Mouse (Mus musculus) cerebellum, adult 9-11 months (tissue): ENCODE measurements around the gene Ubxn11.

Experiments used
- DNase-seq: peaks from one replicate; pipeline ENCODE4 v3.0.0; 2022

Gene Ubxn11

GRCm38 (mm10) chr4:134091225-134091529 is 11.2 kb upstream of the Ubxn11 start:
- no peak for DNase-seq

GRCm38 (mm10) chr4:134092382-134093288 is 9.7 kb upstream of the Ubxn11 start:
- no peak for DNase-seq

- no peak for DNase-seq
Measured at GRCm38 (mm10) chr4:134094004-134094564, 8.3 kb upstream of the Ubxn11 start.

- no peak for DNase-seq
Measured at GRCm38 (mm10) chr4:134094923-134095547, 7.3 kb upstream of the Ubxn11 start, which contains the start of gene Cd52. Gene Cd52 (minus strand): TSS chr4:134095082.

GRCm38 (mm10) chr4:134096120-134096519 is 6.2 kb upstream of the Ubxn11 start:
- DNase-seq, result no peak

DNA sequence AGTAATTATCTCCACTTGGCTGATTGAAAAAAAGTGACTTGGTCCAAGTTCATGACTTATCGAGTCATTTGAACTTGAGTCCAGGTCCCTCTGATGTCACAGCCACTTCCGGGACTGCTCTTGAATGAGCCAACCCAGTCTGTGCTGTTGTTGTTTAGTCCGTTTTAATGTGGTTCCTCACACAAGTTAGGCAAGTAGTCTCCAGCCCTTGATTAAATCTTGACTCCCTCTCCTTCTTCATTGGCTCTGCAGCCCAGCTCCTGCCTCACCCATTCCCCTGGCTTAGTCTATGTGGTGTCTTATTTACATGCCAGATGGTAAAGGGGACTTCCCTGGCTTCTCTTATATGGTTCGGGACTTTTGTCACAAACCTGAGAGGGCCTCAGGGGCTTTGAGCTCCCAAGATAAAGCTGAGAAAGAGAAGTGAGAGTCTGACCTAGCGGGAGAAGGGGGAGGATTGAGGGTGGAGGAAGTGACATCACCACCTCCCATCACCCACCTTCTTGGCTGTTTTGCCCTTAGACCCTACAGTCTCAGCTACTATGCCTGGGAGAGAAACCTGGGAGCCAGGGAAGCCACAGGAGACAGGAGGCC is 5.3 kb upstream of the Ubxn11 start:
- no peak for DNase-seq

DNA sequence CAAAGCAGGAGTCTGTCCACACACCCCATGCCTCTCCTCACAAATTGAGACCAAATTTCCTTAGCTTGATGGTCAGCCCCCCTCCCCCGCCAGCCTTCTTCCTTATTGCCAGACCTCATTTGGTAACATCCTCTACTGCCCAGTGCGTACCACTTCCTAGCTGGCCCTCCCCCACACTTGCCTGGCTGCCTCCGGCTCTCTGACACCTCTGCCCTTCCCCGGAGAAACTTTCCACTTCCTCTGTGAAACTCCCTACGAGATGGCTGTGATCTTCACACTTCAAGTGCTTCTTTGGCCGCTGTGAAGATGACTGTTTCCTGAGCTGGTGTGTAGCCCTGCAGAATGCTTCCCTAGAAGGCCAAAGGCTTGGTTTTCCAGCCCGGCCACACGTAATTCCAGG is 3.7 kb upstream of the Ubxn11 start:
- no peak for DNase-seq

GRCm38 (mm10) chr4:134100245-134100644 is 2.1 kb upstream of the Ubxn11 start:
- no peak for DNase-seq

- no peak for DNase-seq
Measured at GRCm38 (mm10) chr4:134102742-134103119, 361 bp downstream of the Ubxn11 start.

DNA sequence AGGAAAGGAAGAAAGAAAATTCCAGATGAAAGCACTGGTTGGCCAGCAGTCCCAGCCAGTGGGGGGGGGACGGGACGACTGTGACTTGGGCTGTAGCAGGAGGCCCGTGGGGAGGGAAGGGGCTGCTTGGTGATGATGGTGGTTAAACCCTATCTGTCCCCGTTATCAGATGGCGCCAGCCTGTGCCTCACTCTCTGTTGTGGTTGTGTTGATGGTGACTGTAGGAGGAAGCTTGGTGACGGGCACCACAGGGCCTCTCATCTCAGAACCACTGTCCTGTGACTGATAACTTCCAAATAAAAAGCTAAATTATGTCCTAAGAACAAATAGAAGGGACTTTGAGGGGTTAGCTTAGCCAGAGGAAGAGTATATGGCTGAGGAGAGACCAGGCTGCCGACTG is 3.7 kb downstream of the Ubxn11 start:
- DNase-seq, result no peak

DNA sequence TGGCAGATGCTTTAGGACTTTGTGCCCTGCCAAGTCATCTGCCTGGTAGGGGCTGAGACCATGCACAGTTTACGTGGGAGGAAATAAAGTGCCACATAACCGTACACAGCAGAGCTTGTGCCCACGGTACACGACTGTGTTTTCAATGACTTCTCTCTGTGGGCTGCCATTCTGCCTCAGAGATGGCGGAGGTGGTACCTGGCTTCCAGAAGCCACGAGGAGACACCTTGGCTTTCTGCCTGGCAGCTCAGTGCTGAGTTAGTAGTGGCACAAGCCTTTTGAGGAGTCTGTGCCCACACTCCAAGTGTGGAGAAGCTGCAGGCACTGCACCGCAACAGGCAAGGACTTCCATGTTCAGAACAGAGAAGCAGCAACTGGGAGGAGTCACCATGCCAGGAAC is 5.4 kb downstream of the Ubxn11 start:
- DNase-seq, result no peak

- no peak for DNase-seq
Measured at GRCm38 (mm10) chr4:134108196-134108595, 5.8 kb downstream of the Ubxn11 start.

GRCm38 (mm10) chr4:134110653-134111052 is 8.3 kb downstream of the Ubxn11 start:
- DNase-seq, result no peak

GRCm38 (mm10) chr4:134112403-134112802 is 10.0 kb downstream of the Ubxn11 start:
- DNase-seq, result no peak

- no peak for DNase-seq
Measured at GRCm38 (mm10) chr4:134113356-134113994, 11.1 kb downstream of the Ubxn11 start.

GRCm38 (mm10) chr4:134114038-134114437 is 11.7 kb downstream of the Ubxn11 start:
- DNase-seq, result no peak

GRCm38 (mm10) chr4:134115215-134116144 is 13.1 kb downstream of the Ubxn11 start:
- DNase-seq, result no peak

DNA sequence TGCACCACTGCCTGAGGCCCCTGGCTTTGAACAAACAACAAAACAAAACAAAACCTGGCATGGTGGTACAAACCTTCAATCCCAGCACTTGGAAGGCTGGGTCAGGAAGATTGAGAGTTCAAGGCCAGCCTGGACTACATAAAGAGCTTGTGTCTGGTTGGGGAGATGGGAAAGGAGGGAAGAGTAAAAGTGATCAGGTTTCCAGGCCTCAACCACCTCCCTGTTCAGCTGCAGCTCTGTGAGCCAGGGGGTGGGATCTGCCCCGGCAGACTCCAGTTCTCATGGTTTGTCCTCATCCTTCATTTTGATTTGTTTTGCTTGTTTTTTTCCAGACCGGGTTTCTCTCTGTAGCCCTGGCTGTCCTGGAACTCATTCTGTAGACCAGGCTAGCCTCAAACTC is 14.1 kb downstream of the Ubxn11 start:
- no peak for DNase-seq

DNA sequence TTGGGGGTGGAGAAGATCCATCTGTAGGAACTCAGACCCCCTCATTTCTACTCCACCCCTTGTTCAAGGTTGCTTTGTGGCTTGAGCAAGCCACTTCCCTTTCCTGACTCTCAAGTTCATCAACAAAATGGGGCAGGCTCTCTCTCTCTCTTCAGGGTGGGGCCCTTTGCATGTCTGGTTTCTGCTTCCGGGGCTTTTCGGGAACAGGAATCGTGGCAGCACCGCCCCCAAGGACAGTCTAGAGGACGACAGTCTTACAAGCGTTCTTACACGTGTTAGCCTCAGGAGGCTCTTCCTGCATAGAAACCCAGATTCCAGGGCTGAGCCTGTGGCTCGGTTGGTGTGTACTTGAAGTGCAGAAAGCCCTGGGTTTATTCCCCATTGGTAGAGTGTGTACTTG is 14.6 kb downstream of the Ubxn11 start:
- DNase-seq, result no peak

DNA sequence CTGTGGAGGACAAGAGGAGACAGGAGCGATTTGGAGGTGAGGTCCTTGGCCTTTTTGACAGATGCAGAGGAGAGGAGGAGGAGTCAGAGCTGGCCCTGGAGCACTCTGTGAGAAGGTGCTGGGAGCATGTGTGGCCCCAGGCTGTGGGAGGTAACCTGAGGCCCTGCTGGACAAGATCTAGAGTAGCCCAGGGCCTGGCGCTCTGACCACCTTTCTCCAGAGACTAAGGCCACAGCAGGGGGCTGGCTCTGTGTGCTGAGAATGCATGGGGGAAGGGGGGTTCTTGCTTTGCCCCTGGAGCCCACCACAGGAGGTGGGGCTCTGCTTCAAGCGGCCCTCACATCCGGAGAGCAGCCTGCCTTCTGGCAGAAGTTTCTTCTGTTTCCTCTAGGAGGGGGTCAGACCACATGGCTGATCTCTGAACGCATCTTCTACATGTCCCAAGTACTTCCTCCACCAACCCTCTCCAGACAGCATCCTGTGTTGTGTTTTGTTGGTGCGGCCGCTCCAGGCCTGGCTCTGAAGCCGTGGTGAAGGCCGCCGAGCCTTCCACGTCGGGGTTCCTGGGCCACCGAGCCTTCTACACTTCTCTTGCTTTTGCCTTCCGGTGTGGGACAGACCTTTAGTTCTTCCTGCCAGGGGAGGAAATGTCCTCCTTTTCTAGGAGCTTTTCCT is 15.9 kb downstream of the Ubxn11 start:
- no peak for DNase-seq

DNA sequence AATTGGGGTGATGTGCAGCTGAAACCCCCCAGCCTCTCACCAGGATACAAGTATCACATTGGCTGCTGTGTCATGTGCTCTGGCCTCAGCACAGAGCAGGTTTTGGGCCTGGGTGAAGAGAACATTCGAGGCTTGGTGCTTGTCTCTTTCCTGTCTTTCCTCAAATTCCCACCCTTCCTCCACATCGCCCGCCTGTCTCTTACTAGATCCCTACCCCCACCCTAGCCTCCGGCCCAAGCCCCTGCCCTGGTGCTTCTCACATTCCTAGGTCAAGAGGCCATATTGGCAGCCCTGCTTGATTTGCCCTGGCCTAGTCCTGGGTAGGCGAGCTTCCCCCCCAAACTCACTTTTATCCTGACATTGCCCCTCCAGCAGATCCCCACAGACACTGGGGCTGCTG is 16.7 kb downstream of the Ubxn11 start:
- DNase-seq, result no peak

DNA sequence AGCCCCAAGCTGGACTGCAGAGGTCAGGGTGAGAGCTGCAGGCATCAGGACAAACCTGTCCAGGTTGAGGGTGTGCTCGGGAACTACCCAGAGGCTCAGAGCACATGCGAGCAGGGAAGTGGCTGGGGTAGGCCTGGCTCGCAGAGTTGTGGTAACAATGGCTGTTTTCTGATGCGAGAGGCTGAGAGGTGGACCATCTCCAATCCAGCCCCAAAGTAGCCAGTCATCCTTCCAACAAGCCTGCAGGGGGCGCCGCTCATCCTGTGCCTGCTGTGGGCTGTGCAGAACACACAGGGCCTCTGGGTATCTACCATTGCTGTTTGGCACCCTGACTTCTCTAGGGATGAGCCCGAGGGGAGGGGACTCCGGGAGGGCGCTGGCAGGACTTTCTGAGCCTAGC is 17.3 kb downstream of the Ubxn11 start:
- DNase-seq, result no peak
